Mouse (Mus musculus): ENCODE results near the gene Phykpl. TPM values are rescaled to one million over a fixed set of nuclear protein-coding genes. Genes with fewer than 3 reads are reported as not detected.
A peak's percentile ranks its signal among the peaks of the same experiment; 100 is the strongest.

Phykpl gene
- polyA plus RNA-seq (2014; fragmentation: Nextera tagmentation; extraction: Ambion mirVana), result 19.6 and 23.3 TPM in 2 replicates

- H3K4me1 ChIP-seq (ENCODE audit: insufficient read depth), result peaks cover 4% of the 10 kb centered on the region; the same call in 1 of the 2 replicates
- peak within 1 kb of the TSS; percentile 83 for H3K4me2 ChIP-seq
- peak within 1 kb of the TSS; percentile 79 for H3K9ac ChIP-seq
- peak; percentile 63 for TF ChIP-seq CTCF (IDR thresholded peaks at IDR 0.05; ENCODE audit: low read depth)
- peak; percentile 94 for ATAC-seq (ENCODE audit: insufficient read depth)
- peak within 1 kb of the TSS; percentile 97 for H3K27ac ChIP-seq (ENCODE audit: low read depth)
- no peaks in the 10 kb centered on the region for H3K27me3 ChIP-seq (ENCODE audit: insufficient read depth, low read length)
- under 1% methylated on average over 59 of the region's 59 CpGs for WGBS
- peak; percentile 99 for DNase-seq
- H3K9me3 ChIP-seq (ENCODE audit: low read depth, low read length), result no peaks in the 10 kb centered on the region
- peaks cover 37% of the 10 kb centered on the region for H3K36me3 ChIP-seq (ENCODE audit: insufficient read depth)
- peak within 1 kb of the TSS; percentile 71 for H3K4me3 ChIP-seq (ENCODE audit: low read depth, low read length)
These were observed at the start of gene Phykpl for GRCm38 (mm10) chr11:51584431-51585248. Gene Phykpl (plus strand): TSS chr11:51584757.

- H3K27me3 ChIP-seq (ENCODE audit: insufficient read depth, low read length), result no peaks in the 10 kb centered on the region
- ATAC-seq (ENCODE audit: insufficient read depth), result no peak
- WGBS, result 50% methylated on average over 7 of the region's 7 CpGs
- H3K4me2 ChIP-seq, result no peak overlapping the region
- H3K36me3 ChIP-seq (ENCODE audit: insufficient read depth), result no peaks in the 10 kb centered on the region
- no peak overlapping the region for H3K27ac ChIP-seq (ENCODE audit: low read depth)
- no peaks in the 10 kb centered on the region for H3K9me3 ChIP-seq (ENCODE audit: low read depth, low read length)
- no peak overlapping the region; the same call in 1 of the 2 replicates for H3K9ac ChIP-seq
- no peak overlapping the region for H3K4me3 ChIP-seq (ENCODE audit: low read depth, low read length)
- no peak for TF ChIP-seq CTCF (IDR thresholded peaks at IDR 0.05; ENCODE audit: low read depth)
- H3K4me1 ChIP-seq (ENCODE audit: insufficient read depth), result no peaks in the 10 kb centered on the region
- DNase-seq, result no peak
These were observed 46.2 kb upstream of the Phykpl start for GRCm38 (mm10) chr11:51538388-51538787.

- DNase-seq (no peak), ATAC-seq (ENCODE audit: insufficient read depth) (peak; percentile 41; the same call in 1 of the 2 replicates)
- H3K4me1 ChIP-seq (ENCODE audit: insufficient read depth), result no peaks in the 10 kb centered on the region
- H3K27me3 ChIP-seq (ENCODE audit: insufficient read depth, low read length), result no peaks in the 10 kb centered on the region
- 58% methylated on average over 13 of the region's 13 CpGs for WGBS
- no peak overlapping the region for H3K27ac ChIP-seq (ENCODE audit: low read depth)
- TF ChIP-seq CTCF (IDR thresholded peaks at IDR 0.05; ENCODE audit: low read depth), result no peak
- H3K36me3 ChIP-seq (ENCODE audit: insufficient read depth), result no peaks in the 10 kb centered on the region
- no peak overlapping the region for H3K9ac ChIP-seq
- no peak overlapping the region for H3K4me2 ChIP-seq
- H3K4me3 ChIP-seq (ENCODE audit: low read depth, low read length), result no peak overlapping the region
- no peaks in the 10 kb centered on the region for H3K9me3 ChIP-seq (ENCODE audit: low read depth, low read length)
These were observed 45.4 kb upstream of the Phykpl start for GRCm38 (mm10) chr11:51538919-51539758.

GRCm38 (mm10) chr11:51539759-51540282 lies 44.7 kb upstream of the Phykpl start:
- Histone ChIP-seq H3K4me1 (ENCODE audit: insufficient read depth) (no peaks in the 10 kb centered on the region), H3K27ac (ENCODE audit: low read depth) (no peak overlapping the region), H3K9ac (no peak overlapping the region), H3K9me3 (ENCODE audit: low read depth, low read length) (no peaks in the 10 kb centered on the region), H3K36me3 (ENCODE audit: insufficient read depth) (no peaks in the 10 kb centered on the region), H3K27me3 (ENCODE audit: insufficient read depth, low read length) (no peaks in the 10 kb centered on the region), H3K4me2 (no peak overlapping the region), H3K4me3 (ENCODE audit: low read depth, low read length) (no peak overlapping the region)
- WGBS, result 7% methylated on average over 10 of the region's 10 CpGs
- peak; percentile 92 for ATAC-seq (ENCODE audit: insufficient read depth)
- peak; percentile 99 for DNase-seq
- TF ChIP-seq CTCF (IDR thresholded peaks at IDR 0.05; ENCODE audit: low read depth), result peak; percentile 98

GRCm38 (mm10) chr11:51542424-51542823 lies 42.1 kb upstream of the Phykpl start:
- Histone ChIP-seq H3K27me3 (ENCODE audit: insufficient read depth, low read length) (no peaks in the 10 kb centered on the region), H3K9me3 (ENCODE audit: low read depth, low read length) (no peaks in the 10 kb centered on the region), H3K4me2 (no peak overlapping the region), H3K4me3 (ENCODE audit: low read depth, low read length) (no peak overlapping the region), H3K36me3 (ENCODE audit: insufficient read depth) (no peaks in the 10 kb centered on the region), H3K27ac (ENCODE audit: low read depth) (no peak overlapping the region), H3K9ac (no peak overlapping the region), H3K4me1 (ENCODE audit: insufficient read depth) (no peaks in the 10 kb centered on the region)
- DNase-seq, result no peak
- ATAC-seq (ENCODE audit: insufficient read depth), result no peak
- WGBS, result 58% methylated on average over 9 of the region's 9 CpGs
- no peak for TF ChIP-seq CTCF (IDR thresholded peaks at IDR 0.05; ENCODE audit: low read depth)

GRCm38 (mm10) chr11:51543487-51544050 lies 41.0 kb upstream of the Phykpl start:
- Histone ChIP-seq H3K4me1 (ENCODE audit: insufficient read depth) (no peaks in the 10 kb centered on the region), H3K27me3 (ENCODE audit: insufficient read depth, low read length) (no peaks in the 10 kb centered on the region), H3K27ac (ENCODE audit: low read depth) (no peak overlapping the region), H3K36me3 (ENCODE audit: insufficient read depth) (no peaks in the 10 kb centered on the region), H3K9ac (no peak overlapping the region), H3K4me3 (ENCODE audit: low read depth, low read length) (no peak overlapping the region), H3K4me2 (no peak overlapping the region), H3K9me3 (ENCODE audit: low read depth, low read length) (no peaks in the 10 kb centered on the region)
- ATAC-seq (ENCODE audit: insufficient read depth) (no peak), DNase-seq (no peak)
- WGBS, result 29% methylated on average over 7 of the region's 7 CpGs
- TF ChIP-seq CTCF (IDR thresholded peaks at IDR 0.05; ENCODE audit: low read depth), result no peak
